Mouse (Mus musculus): ENCODE results near the gene A730071L15Rik.

A730071L15Rik gene

DNA sequence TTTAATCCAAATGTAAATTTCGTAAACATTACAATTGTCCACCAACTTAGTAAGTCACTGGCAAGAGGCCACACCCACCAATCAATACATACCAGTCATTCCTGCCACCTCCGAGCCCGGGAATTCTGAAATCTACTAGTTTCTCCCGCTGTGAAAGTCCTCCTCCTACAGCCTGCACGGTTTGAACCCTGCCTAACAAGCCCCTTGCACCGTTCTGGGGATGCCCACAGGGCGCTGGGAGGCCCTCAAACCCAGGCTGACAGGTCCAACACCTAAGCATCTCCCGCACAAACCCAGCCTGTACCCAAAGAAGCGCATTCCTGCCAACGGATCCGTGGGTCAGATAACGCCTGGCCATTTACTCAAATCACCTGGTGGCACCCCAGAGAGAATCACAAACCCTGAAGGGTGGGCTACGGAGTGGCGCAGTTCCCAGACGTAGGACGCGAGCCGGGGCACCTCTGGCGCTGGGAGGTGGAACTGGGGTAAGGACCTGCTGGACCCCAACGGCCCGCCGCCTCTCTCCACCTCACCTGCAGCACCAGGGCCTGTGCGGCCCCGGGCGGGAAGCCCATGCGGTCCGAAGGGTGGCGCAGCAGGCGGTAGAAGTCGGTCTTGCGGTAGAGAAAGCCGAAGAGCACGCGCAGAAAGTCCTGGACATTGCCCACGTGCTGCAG lies at the start of gene A730071L15Rik:
Gene A730071L15Rik, plus strand, starts transcription at position 620 of the 677 bp plus-strand sequence.
- DNase-seq (ENCODE audit: low spot score in 2 of 2), result no peak

GRCm38 (mm10) chr11:6152864-6153263 lies 47.0 kb upstream of the A730071L15Rik start:
- no peak for DNase-seq (ENCODE audit: low spot score in 2 of 2)

DNA sequence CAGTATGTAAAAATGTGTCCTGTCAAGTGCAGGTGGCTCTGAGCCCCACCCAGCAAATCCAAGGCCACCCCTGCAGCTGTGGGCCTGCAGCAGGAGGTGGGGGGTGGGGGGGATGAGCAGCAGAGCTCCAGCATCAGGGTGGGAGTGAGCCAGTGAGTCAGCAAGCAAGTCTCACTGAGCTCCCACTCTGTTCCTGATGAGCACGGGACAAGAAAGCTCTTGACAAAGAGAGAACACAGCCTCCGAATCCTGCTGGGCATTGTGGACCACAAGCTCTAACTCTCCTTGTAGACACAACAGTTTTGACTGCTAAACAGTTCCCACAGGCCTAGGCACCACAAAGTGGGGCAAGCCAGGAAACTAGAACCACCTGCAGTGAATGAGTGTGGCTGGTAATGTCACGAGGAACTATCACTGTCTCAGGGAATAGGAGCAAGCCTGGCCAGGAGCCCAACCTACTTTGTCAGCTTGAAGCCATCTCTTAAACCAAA lies 45.6 kb upstream of the A730071L15Rik start:
- DNase-seq (ENCODE audit: low spot score in 2 of 2), result peak; percentile 61 to 79

DNA sequence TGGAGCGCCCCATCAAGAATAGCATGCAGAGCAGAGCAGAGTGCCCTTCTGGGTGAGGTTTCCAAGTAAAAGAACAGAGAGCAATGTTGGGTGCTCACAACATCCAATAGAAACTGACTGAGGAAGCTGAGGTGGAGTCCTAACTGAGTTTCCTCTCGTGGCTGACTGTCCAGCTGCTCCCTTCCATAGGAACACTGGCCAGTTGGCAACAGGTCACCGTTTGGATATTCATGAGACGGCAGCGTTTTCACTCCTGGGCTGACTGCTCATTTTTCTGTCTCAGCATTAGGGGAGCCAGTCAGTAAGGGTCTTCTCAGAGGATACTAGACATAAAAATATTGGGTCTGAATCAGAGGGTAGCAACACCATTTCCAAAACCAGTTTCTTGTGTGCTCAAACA lies 43.2 kb upstream of the A730071L15Rik start:
- DNase-seq (ENCODE audit: low spot score in 2 of 2), result no peak

DNA sequence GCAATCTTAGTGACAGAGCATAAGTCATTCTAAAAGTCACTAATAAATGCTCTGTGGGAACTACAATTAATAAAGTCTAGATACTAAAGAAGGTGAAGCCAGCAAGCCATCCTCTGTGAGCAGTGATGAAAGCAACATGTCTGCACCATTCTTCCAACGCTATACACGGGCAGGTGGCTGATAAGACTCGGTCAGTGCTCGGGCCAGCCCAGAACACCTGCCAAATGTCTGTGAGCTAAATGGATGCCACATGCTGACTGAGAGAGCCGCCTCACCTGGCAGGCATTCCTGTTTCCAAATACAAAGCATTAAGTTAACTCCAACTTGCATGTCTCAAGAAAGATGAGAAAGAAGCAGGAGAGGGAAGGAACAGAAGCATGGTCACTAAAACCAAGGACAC lies 42.7 kb upstream of the A730071L15Rik start:
- DNase-seq (ENCODE audit: low spot score in 2 of 2), result no peak

GRCm38 (mm10) chr11:6158515-6158914 lies 41.3 kb upstream of the A730071L15Rik start:
- no peak for DNase-seq (ENCODE audit: low spot score in 2 of 2)

DNA sequence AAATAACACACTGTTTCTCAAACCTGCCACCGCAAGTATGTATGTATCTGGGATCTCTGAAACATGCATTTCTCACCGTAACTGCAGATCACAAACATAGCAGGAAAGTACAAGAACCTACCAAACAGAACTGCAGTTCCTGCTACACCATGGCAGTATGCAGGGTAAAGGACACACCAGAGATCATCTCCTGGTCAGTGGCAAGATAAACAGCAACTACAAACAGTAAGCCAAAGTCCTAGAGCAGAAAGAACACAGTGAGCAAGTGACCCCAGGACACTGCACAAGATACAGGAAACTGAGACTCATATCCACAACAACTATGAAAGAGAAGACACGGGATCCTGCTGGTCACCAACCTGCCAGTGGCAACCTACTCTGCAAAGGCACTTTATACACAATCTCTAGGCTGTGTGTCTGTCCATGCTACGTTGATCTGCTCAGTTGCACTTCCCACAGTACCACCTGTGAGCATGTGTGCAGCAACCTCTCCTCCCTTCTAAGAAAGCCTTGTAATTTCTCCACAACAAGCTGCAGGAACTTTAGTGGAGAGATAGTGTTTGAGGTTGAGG lies 40.0 kb upstream of the A730071L15Rik start:
- no peak for DNase-seq (ENCODE audit: low spot score in 2 of 2)

DNA sequence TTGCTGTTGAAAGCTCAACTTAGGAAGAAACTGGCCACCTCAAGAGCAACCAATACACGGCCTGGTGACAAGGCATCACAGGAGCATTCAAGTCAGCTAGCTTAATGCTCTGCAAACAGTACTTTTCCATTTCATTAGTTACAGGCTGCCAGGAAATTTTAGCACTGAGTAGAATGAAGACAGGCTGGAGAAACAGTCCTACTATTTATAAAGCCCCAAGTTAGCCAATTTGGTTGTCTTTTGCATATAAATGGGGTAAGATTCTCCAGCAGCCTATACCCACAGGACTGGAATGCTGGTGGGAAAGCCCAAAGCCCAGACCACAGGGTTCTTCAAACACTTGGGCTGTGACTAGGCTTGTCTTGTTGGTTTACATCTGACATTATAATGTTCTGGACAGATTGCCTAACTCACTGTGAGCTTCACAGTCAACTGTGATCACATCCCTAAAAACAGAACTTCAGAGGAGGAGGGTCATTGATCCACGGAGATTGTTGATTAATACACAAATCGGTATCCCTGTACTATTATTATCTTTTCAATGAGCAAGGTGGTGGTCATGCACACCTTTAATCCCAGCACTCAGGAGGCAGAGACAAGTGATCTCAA lies 39.1 kb upstream of the A730071L15Rik start:
- DNase-seq (ENCODE audit: low spot score in 2 of 2), result no peak

- no peak for DNase-seq (ENCODE audit: low spot score in 2 of 2)
Measured at GRCm38 (mm10) chr11:6161549-6161948, 38.3 kb upstream of the A730071L15Rik start.

DNA sequence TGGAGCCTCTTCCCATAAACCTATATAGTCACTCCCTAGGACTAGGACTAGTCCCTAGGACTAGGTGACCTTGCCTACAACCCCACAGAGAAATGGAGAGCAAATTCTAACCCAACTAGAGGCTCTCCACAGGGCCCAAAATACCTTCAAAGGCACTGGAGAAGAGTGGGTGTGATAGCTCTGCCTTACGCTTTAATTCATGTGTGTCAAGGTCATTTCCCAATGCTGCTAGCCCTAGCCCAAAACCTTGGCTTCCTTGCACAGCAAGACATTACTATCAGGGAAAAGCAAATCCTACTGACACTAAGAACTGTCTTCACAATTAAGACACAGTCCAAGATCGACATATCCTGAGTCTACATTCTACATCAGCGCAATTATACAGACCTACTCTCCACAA lies 36.8 kb upstream of the A730071L15Rik start:
- no peak for DNase-seq (ENCODE audit: low spot score in 2 of 2)

- DNase-seq (ENCODE audit: low spot score in 2 of 2), result peak; percentile 30 to 58
Measured at GRCm38 (mm10) chr11:6163706-6164105, 36.1 kb upstream of the A730071L15Rik start.

DNA sequence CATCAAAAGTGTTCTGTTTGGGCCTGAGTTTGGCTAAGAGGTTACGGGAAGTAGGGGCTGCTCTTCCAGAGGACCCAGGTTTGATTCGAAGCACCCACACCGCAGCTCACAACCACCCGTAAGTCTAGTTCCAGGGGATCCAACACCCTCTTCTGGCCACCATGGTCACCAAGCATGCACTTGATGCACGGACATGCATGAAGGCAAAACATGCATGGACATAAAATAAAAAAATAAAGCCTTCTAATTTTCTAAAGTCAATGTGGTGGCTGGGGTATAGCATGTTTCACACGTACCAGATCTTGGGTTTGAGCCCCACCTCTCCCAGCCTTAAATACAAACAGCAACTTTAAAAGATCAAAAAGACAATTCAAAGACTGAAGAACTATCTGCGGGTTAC lies 35.0 kb upstream of the A730071L15Rik start:
- DNase-seq (ENCODE audit: low spot score in 2 of 2), result no peak

- no peak for DNase-seq (ENCODE audit: low spot score in 2 of 2)
Measured at GRCm38 (mm10) chr11:6165391-6166081, 34.3 kb upstream of the A730071L15Rik start.

DNA sequence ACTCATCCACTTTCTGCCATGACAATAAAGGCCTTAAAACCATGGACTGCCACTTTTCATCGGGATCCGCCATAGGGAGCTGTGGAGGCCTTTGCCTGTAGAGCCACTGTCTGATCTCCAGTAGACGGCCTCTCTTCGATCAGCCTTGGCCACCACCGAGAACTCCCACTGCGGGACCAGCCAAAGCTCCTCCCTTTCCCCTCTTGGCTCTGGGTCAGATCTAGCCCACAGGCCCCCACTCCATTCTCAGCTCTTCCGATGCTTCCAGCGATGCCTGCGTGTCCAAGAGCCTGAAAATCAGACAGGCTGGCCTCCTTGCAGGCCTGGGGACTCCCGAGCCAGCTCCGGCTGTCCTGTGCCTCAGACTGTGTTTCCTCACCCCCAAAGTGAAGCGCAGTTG lies 33.5 kb upstream of the A730071L15Rik start:
- DNase-seq (ENCODE audit: low spot score in 2 of 2), result no peak

DNA sequence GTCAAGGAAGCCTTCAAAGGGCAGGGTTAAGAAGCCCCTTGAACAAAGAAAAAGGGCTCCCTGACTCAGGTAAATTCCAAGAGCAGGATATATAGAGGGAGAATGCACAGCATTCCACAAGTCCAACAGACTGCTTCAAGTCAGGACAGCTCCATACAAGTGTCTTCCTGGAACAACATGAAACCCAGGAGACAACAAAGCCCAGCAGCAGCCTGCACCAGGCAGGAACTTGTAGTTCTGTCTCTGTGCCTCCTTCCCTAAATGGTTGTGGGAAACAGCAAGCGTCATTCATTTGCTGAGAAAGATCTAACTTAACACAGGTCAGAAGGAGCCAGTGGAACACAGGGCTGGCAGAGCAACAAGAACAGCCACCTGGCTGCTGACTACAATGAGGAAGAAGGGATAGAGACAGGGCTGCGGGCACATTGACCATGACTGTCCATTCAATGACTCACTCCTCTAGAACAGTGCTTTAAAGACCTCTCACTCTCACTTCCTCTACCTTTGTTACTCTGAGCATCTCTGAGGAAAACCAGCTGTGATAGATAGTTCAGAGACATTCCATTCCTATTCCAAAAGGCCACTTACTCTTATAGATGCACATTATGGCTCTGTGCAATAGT lies 30.7 kb upstream of the A730071L15Rik start:
- no peak for DNase-seq (ENCODE audit: low spot score in 2 of 2)

DNA sequence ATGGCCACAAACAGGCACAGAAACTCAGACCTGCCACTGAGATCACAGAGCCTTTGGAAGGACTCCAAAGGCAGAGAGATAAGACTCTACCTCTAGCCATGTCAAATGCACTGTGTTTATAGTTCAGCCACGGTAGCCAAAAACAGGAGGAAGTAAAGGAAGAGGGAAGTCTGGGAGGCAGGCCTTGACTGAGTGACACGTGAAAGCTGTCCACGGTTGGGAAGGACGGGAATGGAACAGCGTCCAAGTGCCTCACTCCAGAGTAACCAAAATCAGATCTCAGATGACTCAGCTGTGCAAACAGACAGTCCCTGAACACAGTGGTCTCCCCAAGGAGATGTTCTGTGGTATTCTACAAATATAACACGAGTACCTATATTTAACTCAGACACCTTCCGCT lies 25.1 kb upstream of the A730071L15Rik start:
- DNase-seq (ENCODE audit: low spot score in 2 of 2), result peak; percentile 29 to 75

DNA sequence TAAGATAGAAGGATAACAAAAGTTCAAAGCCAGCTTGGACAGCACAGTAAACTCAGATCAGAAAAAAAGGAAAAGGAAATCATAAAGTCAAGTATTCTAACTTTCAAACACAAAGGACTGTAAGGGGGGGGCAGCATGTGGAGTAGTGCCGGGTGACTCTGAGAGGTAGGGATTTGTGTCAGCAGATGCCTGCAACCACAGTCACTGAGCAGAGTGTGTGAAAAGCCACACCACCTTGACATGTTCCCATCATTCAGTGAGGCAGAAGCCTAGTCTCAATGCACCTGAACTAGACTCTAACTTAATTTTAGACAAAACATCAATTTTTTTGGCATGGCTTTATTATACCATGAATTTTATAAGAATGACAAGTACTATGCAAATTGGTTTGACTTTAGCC lies 24.3 kb upstream of the A730071L15Rik start:
- no peak for DNase-seq (ENCODE audit: low spot score in 2 of 2)

DNA sequence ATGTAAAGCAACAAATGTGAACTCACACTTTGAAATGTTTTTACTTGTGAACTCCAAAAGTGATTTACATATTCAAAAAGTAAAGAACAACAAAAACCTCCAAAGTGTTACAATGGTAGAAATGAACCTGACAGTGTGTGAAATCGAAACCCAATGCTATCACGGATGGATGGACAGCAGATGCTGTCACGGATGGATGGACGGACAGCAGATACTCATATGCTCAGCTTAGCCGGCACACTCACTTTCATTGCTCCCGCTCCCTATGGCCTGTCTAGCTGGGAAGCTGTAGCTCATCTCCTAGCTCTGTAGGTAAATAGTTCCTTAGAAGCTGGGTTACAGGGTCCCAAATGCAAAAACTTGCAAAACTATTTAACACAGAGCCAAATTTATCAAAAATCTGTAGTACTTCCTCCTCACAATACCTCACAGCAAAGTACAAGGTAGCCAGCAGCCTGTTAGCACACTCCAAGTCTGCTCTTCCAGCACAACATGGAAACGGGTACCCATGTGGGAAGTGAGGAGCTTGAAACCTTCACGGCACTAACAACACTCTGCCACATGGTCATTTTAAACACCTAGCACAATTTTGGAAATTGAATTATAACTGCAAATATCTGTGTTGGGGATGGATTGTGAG lies 21.9 kb upstream of the A730071L15Rik start:
- DNase-seq (ENCODE audit: low spot score in 2 of 2), result no peak

DNA sequence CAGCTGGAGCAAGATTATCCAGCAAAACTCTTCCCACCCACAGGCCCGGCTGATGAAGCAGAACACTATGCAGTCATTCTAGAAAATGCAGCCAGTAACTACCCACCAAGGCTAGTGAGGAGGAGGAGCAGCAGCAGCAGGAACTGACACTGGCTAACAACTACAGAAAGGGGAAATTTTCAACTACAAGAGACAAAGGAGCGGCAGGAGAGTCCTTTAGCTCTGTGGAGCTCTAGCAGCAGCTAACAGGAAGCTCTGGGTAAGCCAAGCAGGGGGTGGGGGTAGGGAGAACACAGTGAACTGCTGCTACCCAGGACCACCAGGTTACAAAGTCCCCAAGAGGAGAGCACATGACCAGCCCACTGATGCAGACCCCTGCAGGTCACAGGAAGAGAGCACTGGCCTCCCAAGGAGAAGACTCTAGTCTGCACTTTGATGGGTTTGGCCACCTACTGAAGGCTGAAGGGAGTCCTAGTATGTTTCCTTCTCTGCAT lies 21.1 kb upstream of the A730071L15Rik start:
- DNase-seq (ENCODE audit: low spot score in 2 of 2), result peak; percentile 30 to 67

GRCm38 (mm10) chr11:6179194-6179593 lies 20.6 kb upstream of the A730071L15Rik start:
- DNase-seq (ENCODE audit: low spot score in 2 of 2), result peak; percentile 29 to 52

DNA sequence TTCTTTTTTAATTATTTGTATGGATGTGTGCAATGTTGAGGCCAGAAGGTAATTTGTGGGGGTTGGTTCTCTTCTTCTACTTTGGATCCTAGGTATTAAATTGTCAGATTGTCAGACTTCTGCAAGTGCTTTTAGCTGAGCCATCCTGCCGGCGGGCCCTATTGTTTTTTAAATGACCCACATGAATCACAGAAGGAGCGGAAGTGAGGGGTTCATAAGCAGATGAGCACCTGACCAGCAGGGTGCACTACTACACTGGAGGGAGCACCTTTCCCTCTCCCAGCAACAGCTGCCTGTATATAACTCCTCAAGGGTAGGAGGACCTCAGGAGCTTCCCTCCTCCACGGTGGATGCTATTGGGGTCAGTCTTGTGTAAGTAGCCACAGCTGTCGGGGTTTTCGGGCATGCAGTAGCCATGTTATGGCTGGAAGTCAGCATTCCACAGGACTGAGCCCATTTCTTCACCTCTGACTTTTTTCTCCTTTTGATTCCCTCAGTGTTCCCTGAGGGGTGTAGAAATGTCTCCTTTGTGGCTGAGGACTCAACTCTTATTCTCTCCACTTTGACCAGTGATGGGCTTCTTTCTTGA lies 18.9 kb upstream of the A730071L15Rik start:
- DNase-seq (ENCODE audit: low spot score in 2 of 2), result no peak

Data from right cerebral cortex, postnatal 36 days (tissue).